Comparison of ENCODE assay signal across 8 mouse cellular contexts in genomic region chrX:74281041-74281731, GRCm38 (mm10). TPM values are rescaled to one million over a fixed set of nuclear protein-coding genes. Genes with fewer than 3 reads are reported as not detected.
DNase-seq lines count a peak whose midpoint lies in the region; ATAC-seq and TF ChIP-seq lines count a peak whose summit lies in the region.

No protein-coding gene starts in this region.

- DNase-seq in heart, adult 11 months: no peak
- DNase-seq in urinary bladder, postnatal 25 days (ENCODE audit: low spot score): no peak
- no peak for DNase-seq in embryo, embryonic 10.5 days (ENCODE audit: low spot score)
- no peak for DNase-seq in frontal cortex, postnatal 14 days (ENCODE audit: low spot score in 2 of 2)

- no peaks in the 10 kb centered on the region for H3K9me3 ChIP-seq in heart, embryonic 12.5 days (replicated peaks)
- no peaks in the 10 kb centered on the region for H3K9me3 ChIP-seq in E14TG2a.4 (ENCODE audit: low read length)
- no peaks in the 10 kb centered on the region for H3K9me3 ChIP-seq in forebrain, embryonic 15.5 days
- H3K9me3 ChIP-seq in liver, embryonic 15.5 days (replicated peaks): no peaks in the 10 kb centered on the region

- peak overlapping the region; percentile 88 for H3K27ac ChIP-seq in heart, embryonic 12.5 days (ENCODE audit: poor library complexity, severe bottlenecking)
- H3K27ac ChIP-seq in forebrain, embryonic 15.5 days (replicated peaks): peak overlapping the region; percentile 86; the same call in 1 of the 2 replicates
- peak overlapping the region; percentile 95 for H3K27ac ChIP-seq in liver, embryonic 15.5 days (replicated peaks)

- 0 out of 2 replicates have a peak, but pooled peaks cover 2% of the 10 kb centered on the region for H3K36me3 ChIP-seq in heart, embryonic 12.5 days
- H3K36me3 ChIP-seq in E14TG2a.4 (ENCODE audit: insufficient read depth, low read length): peaks cover 21% of the 10 kb centered on the region
- no peaks in the 10 kb centered on the region for H3K36me3 ChIP-seq in forebrain, embryonic 15.5 days
- H3K36me3 ChIP-seq in liver, embryonic 15.5 days (replicated peaks): 0 out of 2 replicates have a peak, but pooled peaks cover 7% of the 10 kb centered on the region

- ATAC-seq in heart, embryonic 12.5 days (ENCODE audit: insufficient number of reproducible peaks, low FRiP score): peak; percentile 23
- 0 out of 2 replicates have a peak, but pooled peaks have one; percentile 2 for ATAC-seq in forebrain, embryonic 15.5 days (replicated peaks)
- 0 out of 2 replicates have a peak, but pooled peaks have one; percentile 3 for ATAC-seq in liver, embryonic 15.5 days (ENCODE audit: insufficient read depth)

- 9% methylated on average over 14 of the region's 14 CpGs for WGBS in heart, embryonic 12.5 days
- 9% methylated on average over 14 of the region's 14 CpGs for WGBS in forebrain, embryonic 15.5 days
- 16% methylated on average over 14 of the region's 14 CpGs for WGBS in liver, embryonic 15.5 days (ENCODE audit: insufficient replicate concordance)

- TF ChIP-seq CTCF in E14TG2a.4 (conservative IDR thresholded peaks at IDR 0.05; ENCODE audit: low read length): no peak

- peak overlapping the region; percentile 79 for H3K9ac ChIP-seq in heart, embryonic 12.5 days
- H3K9ac ChIP-seq in forebrain, embryonic 15.5 days (replicated peaks): peak overlapping the region; percentile 71
- H3K9ac ChIP-seq in liver, embryonic 15.5 days: peak overlapping the region; percentile 64

- no peaks in the 10 kb centered on the region for H3K27me3 ChIP-seq in heart, embryonic 12.5 days (replicated peaks)
- no peaks in the 10 kb centered on the region for H3K27me3 ChIP-seq in E14TG2a.4 (ENCODE audit: insufficient read depth, low read length)
- no peaks in the 10 kb centered on the region for H3K27me3 ChIP-seq in forebrain, embryonic 15.5 days
- no peaks in the 10 kb centered on the region for H3K27me3 ChIP-seq in liver, embryonic 15.5 days

- peak overlapping the region; percentile 80 for H3K4me2 ChIP-seq in heart, embryonic 12.5 days
- peak overlapping the region; percentile 67 for H3K4me2 ChIP-seq in forebrain, embryonic 15.5 days (replicated peaks)
- H3K4me2 ChIP-seq in liver, embryonic 15.5 days: peak overlapping the region; percentile 83

- peaks cover 7% of the 10 kb centered on the region for H3K4me1 ChIP-seq in heart, embryonic 12.5 days (replicated peaks)
- H3K4me1 ChIP-seq in E14TG2a.4 (replicated peaks; ENCODE audit: low read depth, low read length): peaks cover 15% of the 10 kb centered on the region
- H3K4me1 ChIP-seq in forebrain, embryonic 15.5 days: peaks cover 19% of the 10 kb centered on the region
- peaks cover 35% of the 10 kb centered on the region for H3K4me1 ChIP-seq in liver, embryonic 15.5 days (replicated peaks)

- peak overlapping the region; percentile 57 for H3K4me3 ChIP-seq in heart, embryonic 12.5 days
- peak overlapping the region; percentile 86 for H3K4me3 ChIP-seq in E14TG2a.4 (replicated peaks; ENCODE audit: low read length)
- peak overlapping the region; percentile 51 for H3K4me3 ChIP-seq in forebrain, embryonic 15.5 days
- peak overlapping the region; percentile 66 for H3K4me3 ChIP-seq in liver, embryonic 15.5 days (replicated peaks)

RNA-seq across cellular contexts. Expression of gene Taz, which starts 0.5 kb away (rescaled TPM):
- 70.5 and 71.3 TPM in 2 replicates for polyA plus RNA-seq in heart, embryonic 12.5 days (2016; fragmentation: Nextera tagmentation; extraction: Ambion mirVana)
- 93.6 and 101 TPM in 2 replicates for polyA plus RNA-seq in forebrain, embryonic 15.5 days (2015; fragmentation: Nextera tagmentation; extraction: Ambion mirVana)
- 27.7 and 29.2 TPM in 2 replicates for polyA plus RNA-seq in liver, embryonic 15.5 days (2015; fragmentation: Nextera tagmentation; extraction: Ambion mirVana)

RNA-seq across cellular contexts. Expression of gene Dnase1l1, which starts 1.0 kb away (rescaled TPM):
- 10.2 and 10.8 TPM in 2 replicates for polyA plus RNA-seq in heart, embryonic 12.5 days (2016; fragmentation: Nextera tagmentation; extraction: Ambion mirVana)
- 2.2 and 2.4 TPM in 2 replicates for polyA plus RNA-seq in forebrain, embryonic 15.5 days (2015; fragmentation: Nextera tagmentation; extraction: Ambion mirVana)
- polyA plus RNA-seq in liver, embryonic 15.5 days (2015; fragmentation: Nextera tagmentation; extraction: Ambion mirVana): 24.5 and 25.2 TPM in 2 replicates

RNA-seq across cellular contexts. Expression of gene Rpl10, which starts 10.6 kb away (rescaled TPM):
- polyA plus RNA-seq in heart, embryonic 12.5 days (2016; fragmentation: Nextera tagmentation; extraction: Ambion mirVana): 437 and 446 TPM in 2 replicates
- 503 and 525 TPM in 2 replicates for polyA plus RNA-seq in forebrain, embryonic 15.5 days (2015; fragmentation: Nextera tagmentation; extraction: Ambion mirVana)
- polyA plus RNA-seq in liver, embryonic 15.5 days (2015; fragmentation: Nextera tagmentation; extraction: Ambion mirVana): 356 and 378 TPM in 2 replicates

RNA-seq across cellular contexts. Expression of gene Atp6ap1, which starts 15.7 kb away (rescaled TPM):
- polyA plus RNA-seq in heart, embryonic 12.5 days (2016; fragmentation: Nextera tagmentation; extraction: Ambion mirVana): 125 and 128 TPM in 2 replicates
- 185 and 191 TPM in 2 replicates for polyA plus RNA-seq in forebrain, embryonic 15.5 days (2015; fragmentation: Nextera tagmentation; extraction: Ambion mirVana)
- 75.9 and 80.2 TPM in 2 replicates for polyA plus RNA-seq in liver, embryonic 15.5 days (2015; fragmentation: Nextera tagmentation; extraction: Ambion mirVana)

RNA-seq across cellular contexts. Expression of gene Gdi1, which starts 23.6 kb away (rescaled TPM):
- 167 and 174 TPM in 2 replicates for polyA plus RNA-seq in heart, embryonic 12.5 days (2016; fragmentation: Nextera tagmentation; extraction: Ambion mirVana)
- 923 and 936 TPM in 2 replicates for polyA plus RNA-seq in forebrain, embryonic 15.5 days (2015; fragmentation: Nextera tagmentation; extraction: Ambion mirVana)
- polyA plus RNA-seq in liver, embryonic 15.5 days (2015; fragmentation: Nextera tagmentation; extraction: Ambion mirVana): 48.8 and 56.7 TPM in 2 replicates
